Mouse (Mus musculus) liver, embryonic 16.5 days (tissue): ENCODE data around the gene Gm7970. TPM values are rescaled to one million over a fixed set of nuclear protein-coding genes. Genes with fewer than 3 reads are reported as not detected.
"Not testable (repeated sequence)": the region's sequence is repeated elsewhere in the genome, so short reads cannot be mapped to it uniquely, and the experiment has no call there.

Experiments
- ATAC-seq: fragments of 200-750 bp; cut with Nextera tagmentation; 2 replicates; pipeline ENCODE4 v1.8.0; 2017; ENCODE audit warnings: low read depth, mild to moderate bottlenecking, moderate number of reproducible peaks, moderate library complexity
- H3K27ac ChIP-seq: fragments of 300-500 bp; sonication (generic); 2 replicates; pipeline ENCODE4 v1.5.1; 2014; ENCODE audit warnings: mild to moderate bottlenecking, low read length
- H3K27me3 ChIP-seq: fragments of 300-500 bp; sonication (generic); 2 replicates; pipeline ENCODE4 v1.6.1; 2014; ENCODE audit warnings: low read depth, low read length, mixed read lengths; ENCODE audit not compliant: control insufficient read depth, insufficient read depth
- H3K36me3 ChIP-seq: fragments of 300-500 bp; sonication (generic); 2 replicates; pipeline ENCODE4 v1.6.1; 2014; ENCODE audit warnings: mild to moderate bottlenecking; ENCODE audit not compliant: control insufficient read depth, insufficient read depth
- H3K4me1 ChIP-seq: fragments of 300-500 bp; sonication (generic); 2 replicates; pipeline ENCODE4 v1.6.1; 2014; ENCODE audit warnings: low read depth, low read length, mixed read lengths; ENCODE audit not compliant: control insufficient read depth
- H3K4me2 ChIP-seq: fragments of 300-500 bp; sonication (generic); 2 replicates; pipeline ENCODE4 v1.6.1; 2014; ENCODE audit warnings: low read depth, low read length, mixed read lengths
- H3K4me3 ChIP-seq: fragments of 300-500 bp; sonication (generic); 2 replicates; pipeline ENCODE4 v1.5.1; 2014; ENCODE audit warnings: low read depth, mild to moderate bottlenecking, low read length
- H3K9ac ChIP-seq: fragments of 300-500 bp; sonication (generic); 2 replicates; pipeline ENCODE4 v1.6.1; 2014; ENCODE audit warnings: low read depth, low read length
- H3K9me3 ChIP-seq: fragments of 300-500 bp; sonication (generic); replicated peaks from 2 replicates; pipeline ENCODE4 v1.6.1; 2016; ENCODE audit warnings: low read length; ENCODE audit not compliant: control insufficient read depth
- WGBS: fragments of 180-500 bp; shearing (Covaris S2); extraction: QIAGEN DNeasy Blood & Tissue Kit; methylation state at CpG from one replicate; pipeline ENCODE4 v1.1.7; 2014; ENCODE audit not compliant: insufficient replicate concordance; 5-methylcytosine and 5-hydroxymethylcytosine counted together
- polyA plus RNA-seq: library from polyadenylated mRNA; unstranded; fragments of >200 nt; fragmentation: Nextera tagmentation; extraction: Ambion mirVana; gene quantifications from 2 replicates; pipeline ENCODE4 v1.2.1, GENCODE M21; 2015

The Gm7970 gene
- not detected in 2 replicates for polyA plus RNA-seq

DNA sequence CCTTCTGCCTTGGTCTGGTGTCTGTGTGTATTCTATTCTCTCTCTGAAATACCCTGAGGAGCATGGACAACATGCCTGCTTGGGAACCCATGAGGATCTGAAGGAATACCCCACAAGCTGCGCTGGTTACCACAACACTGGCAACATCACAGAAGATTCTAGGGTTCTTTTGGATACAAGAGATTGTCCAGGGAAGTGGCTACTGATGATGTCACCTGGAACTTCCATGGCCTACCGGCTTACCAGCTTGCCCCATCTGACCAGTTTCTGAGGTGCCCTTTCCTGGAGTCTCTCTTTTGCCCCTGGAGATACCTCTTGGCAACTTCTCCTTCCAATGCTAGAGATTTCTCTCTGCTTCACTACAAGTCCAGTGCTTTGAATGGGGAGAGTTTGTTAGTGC, at the start of gene Gm7970:
Gene Gm7970 (minus strand): TSS at position 101 of the 400 bp plus-strand sequence.
- not testable (repeated sequence) for ATAC-seq, H3K4me1 ChIP-seq, H3K36me3 ChIP-seq, H3K4me3 ChIP-seq, H3K4me2 ChIP-seq, H3K27me3 ChIP-seq, H3K9ac ChIP-seq, H3K27ac ChIP-seq, H3K9me3 ChIP-seq
- no CpG with 5 or more reads among the region's 2 CpGs for WGBS

DNA sequence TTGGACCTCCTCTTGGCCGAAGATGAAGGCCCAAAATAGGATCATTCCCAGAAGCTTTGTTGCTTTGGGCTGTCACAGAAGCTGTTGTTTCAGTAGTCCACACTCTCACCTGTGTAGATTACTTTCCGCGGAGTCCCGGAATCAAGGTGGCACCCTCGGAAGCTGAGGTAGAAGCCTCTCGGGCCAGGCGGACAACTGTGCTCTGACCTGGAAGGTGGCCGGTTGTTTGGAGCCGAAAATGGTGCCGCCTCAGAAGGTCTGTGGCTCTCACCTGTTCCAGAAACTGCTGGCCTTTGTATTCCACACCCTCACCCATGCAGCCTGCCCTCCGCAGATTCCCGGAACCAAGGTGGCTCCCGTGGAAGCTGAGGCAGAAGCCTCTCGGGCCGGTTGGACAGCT, 45.6 kb upstream of the Gm7970 start:
- not testable (repeated sequence) for H3K4me3 ChIP-seq, H3K4me2 ChIP-seq, H3K4me1 ChIP-seq, H3K27me3 ChIP-seq, H3K9ac ChIP-seq, ATAC-seq, H3K36me3 ChIP-seq, H3K27ac ChIP-seq, H3K9me3 ChIP-seq
- WGBS: 79% methylated on average over 15 of the region's 15 CpGs

- not testable (repeated sequence) for H3K9ac ChIP-seq, H3K27me3 ChIP-seq, H3K4me3 ChIP-seq, ATAC-seq, H3K36me3 ChIP-seq, H3K4me1 ChIP-seq, H3K4me2 ChIP-seq, H3K27ac ChIP-seq, H3K9me3 ChIP-seq
- 48% methylated on average over 1 of the region's 1 CpGs for WGBS
Measured at GRCm38 (mm10) chr14:41586346-41586745, 31.0 kb upstream of the Gm7970 start.

- ATAC-seq, H3K27ac ChIP-seq, H3K27me3 ChIP-seq, H3K4me3 ChIP-seq, H3K9ac ChIP-seq, H3K36me3 ChIP-seq, H3K4me2 ChIP-seq, H3K4me1 ChIP-seq, H3K9me3 ChIP-seq: not testable (repeated sequence)
- WGBS: no CpG with 5 or more reads among the region's 1 CpGs
Measured at GRCm38 (mm10) chr14:41572911-41573310, 17.5 kb upstream of the Gm7970 start, which contains the start of gene 1700049E17Rik2. TSS of gene 1700049E17Rik2 (plus strand) at chr14:41573211.

DNA sequence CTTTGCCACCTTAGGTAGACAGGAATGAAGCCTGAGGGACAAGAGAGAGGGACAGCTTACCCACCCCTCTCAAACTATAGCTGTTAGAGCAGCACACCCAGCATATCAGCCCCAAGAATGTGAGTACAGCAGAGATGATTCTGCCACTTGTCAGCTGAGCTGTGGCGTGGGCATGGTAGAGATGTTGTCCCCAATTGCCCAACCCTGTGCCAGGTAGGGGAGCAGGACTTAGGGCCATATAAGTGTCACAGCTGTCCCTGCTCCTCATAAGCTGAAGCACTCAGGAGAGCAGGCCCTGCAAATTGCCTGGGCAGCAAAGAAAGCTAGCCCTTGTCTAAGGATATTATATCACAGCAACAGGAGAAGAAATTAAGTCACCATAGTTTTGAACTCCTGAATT, 30.7 kb downstream of the Gm7970 start:
- H3K4me1 ChIP-seq, ATAC-seq, H3K4me3 ChIP-seq, H3K27me3 ChIP-seq, H3K4me2 ChIP-seq, H3K9ac ChIP-seq, H3K36me3 ChIP-seq, H3K27ac ChIP-seq, H3K9me3 ChIP-seq: not testable (repeated sequence)
- WGBS: 52% methylated on average over 1 of the region's 1 CpGs

- WGBS: 65% methylated on average over 5 of the region's 5 CpGs
- H3K4me2 ChIP-seq, H3K27me3 ChIP-seq, H3K9ac ChIP-seq, H3K27ac ChIP-seq, ATAC-seq, H3K4me3 ChIP-seq, H3K9me3 ChIP-seq, H3K4me1 ChIP-seq, H3K36me3 ChIP-seq: not testable (repeated sequence)
Measured at GRCm38 (mm10) chr14:41520683-41521082, 34.7 kb downstream of the Gm7970 start.

Other genes starting within 250 kb of the Gm7970 start
- not detected in 2 replicates for gene Gm5798, start 207.0 kb downstream of the Gm7970 start, polyA plus RNA-seq
- gene Gm7945, start 169.2 kb downstream of the Gm7970 start, polyA plus RNA-seq: not detected in 2 replicates
- gene Gm6482, start 147.3 kb downstream of the Gm7970 start, polyA plus RNA-seq: not detected in 2 replicates
- not detected in 2 replicates for gene Gm7954, start 102.1 kb downstream of the Gm7970 start, polyA plus RNA-seq
- gene Gm3486, start 66.1 kb downstream of the Gm7970 start, polyA plus RNA-seq: not detected in 2 replicates
- gene 1700049E17Rik2, start 17.6 kb upstream of the Gm7970 start, polyA plus RNA-seq: not detected in 2 replicates
- not detected in 2 replicates for gene Gm3072, start 69.0 kb upstream of the Gm7970 start, polyA plus RNA-seq
- gene Gm3676, start 90.9 kb upstream of the Gm7970 start, polyA plus RNA-seq: not detected in 2 replicates
- not detected in 2 replicates for gene Gm8068, start 146.3 kb upstream of the Gm7970 start, polyA plus RNA-seq
- not detected in 2 replicates for gene Gm7929, start 195.0 kb upstream of the Gm7970 start, polyA plus RNA-seq
- gene Gm47189, start 216.9 kb upstream of the Gm7970 start, polyA plus RNA-seq: not detected in 2 replicates